ENCODE assay signal across 27 mouse cellular contexts in the genomic region with DNA sequence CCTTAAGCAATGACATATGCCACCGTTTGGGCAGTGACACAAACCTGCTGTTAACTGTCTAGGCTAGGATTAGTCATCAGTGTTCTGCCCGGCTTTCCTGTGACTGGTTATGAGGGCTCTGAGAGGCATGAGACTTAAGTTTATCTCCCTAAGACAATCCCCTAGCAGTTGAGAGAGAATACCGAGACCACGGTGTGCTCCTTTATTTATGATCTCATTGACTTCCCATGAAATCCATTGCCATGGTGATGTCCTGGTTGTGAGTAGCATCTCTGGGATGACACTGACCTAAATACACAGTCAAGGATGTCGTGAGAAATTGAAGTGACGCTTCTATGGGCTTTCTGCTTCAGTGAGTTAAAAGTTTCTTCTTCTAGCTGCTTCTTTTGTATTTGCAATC.
"Had no signal": no experiment of that assay in that cellular context is flagged by ENCODE, and none has a peak within 500 bp of the region (broad histone marks: within the 10 kb centered on the region; RNA-seq: fewer than 3 reads in every experiment).

No protein-coding gene starts in this region.

- ATAC-seq: hindbrain, embryonic 16.5 days; inflammation-experienced regulatory T-cells, adult 6 months; intestine, embryonic 15.5 days; intestine, postnatal 0 days had no signal

- H3K27ac ChIP-seq: heart, adult 2 months; heart, embryonic 13.5 days; heart, embryonic 15.5 days; hindbrain, embryonic 10.5 days; hindbrain, embryonic 12.5 days; hindbrain, embryonic 14.5 days; intestine, embryonic 15.5 days; layer of hippocampus, adult 2 months; left cerebral cortex, adult 2 months; limb, embryonic 10.5 days; limb, embryonic 12.5 days; liver, embryonic 13.5 days had no signal

- H3K27me3 ChIP-seq: heart, embryonic 13.5 days; heart, embryonic 15.5 days; hindbrain, embryonic 12.5 days; intestine, embryonic 15.5 days; limb, embryonic 12.5 days; liver, embryonic 13.5 days had no signal

- H3K4me1 ChIP-seq: heart, embryonic 15.5 days; hindbrain, embryonic 10.5 days; hindbrain, embryonic 12.5 days; intestine, embryonic 15.5 days; limb, embryonic 10.5 days; limb, embryonic 12.5 days; liver, embryonic 13.5 days had no signal

- H3K9me3 ChIP-seq: heart, embryonic 13.5 days; heart, embryonic 15.5 days; hindbrain, embryonic 10.5 days; hindbrain, embryonic 12.5 days; intestine, embryonic 15.5 days; limb, embryonic 10.5 days; limb, embryonic 12.5 days; liver, embryonic 13.5 days had no signal

- H3K4me3 ChIP-seq: heart, adult 2 months; heart, embryonic 13.5 days; heart, embryonic 15.5 days; hindbrain, embryonic 10.5 days; hindbrain, embryonic 12.5 days; intestine, embryonic 15.5 days; layer of hippocampus, adult 2 months; left cerebral cortex, adult 2 months; limb, embryonic 10.5 days; limb, embryonic 12.5 days; liver, embryonic 13.5 days had no signal

- DNase-seq: gastrocnemius, postnatal 14 days; gastrocnemius, postnatal 36 days; heart, adult 11 months; heart, adult 2 months; heart, postnatal 4 days; kidney, adult 18-20 months; kidney, adult 8-10 months; kidney, postnatal 10 days; kidney, postnatal 25 days; kidney, postnatal 4 days; liver; liver, embryonic 13.5 days had no signal

- H3K4me2 ChIP-seq: heart, embryonic 11.5 days; heart, embryonic 13.5 days; heart, embryonic 15.5 days; hindbrain, embryonic 12.5 days; hindbrain, embryonic 14.5 days; intestine, embryonic 15.5 days; limb, embryonic 12.5 days; liver, embryonic 11.5 days; liver, embryonic 13.5 days had no signal

- H3K36me3 ChIP-seq: heart, embryonic 13.5 days; heart, embryonic 15.5 days; hindbrain, embryonic 10.5 days; hindbrain, embryonic 12.5 days; intestine, embryonic 15.5 days; limb, embryonic 10.5 days; limb, embryonic 12.5 days; liver, embryonic 13.5 days had no signal

- H3K9ac ChIP-seq: heart, embryonic 13.5 days; heart, embryonic 15.5 days; hindbrain, embryonic 12.5 days; hindbrain, embryonic 14.5 days; intestine, embryonic 15.5 days; limb, embryonic 12.5 days; liver, embryonic 13.5 days had no signal
